Mouse (Mus musculus): ENCODE results near the gene Edn2.

- no peak for TF ChIP-seq POLR2A (IDR thresholded peaks at IDR 0.05; ENCODE audit: low read depth, low read length)
- no peak for TF ChIP-seq CTCF (IDR thresholded peaks at IDR 0.05; ENCODE audit: extremely low read depth, insufficient read depth, insufficient read length, insufficient replicate concordance)
Measured at GRCm38 (mm10) chr4:120130926-120131325, 30.1 kb upstream of the Edn2 start.

All from spleen, adult 2 months (tissue).